In genomic region chr2:181587796-181588195, GRCm38 (mm10) we compare ENCODE assay signal across 17 mouse cellular contexts. TPM values are rescaled to one million over a fixed set of nuclear protein-coding genes. Genes with fewer than 3 reads are reported as not detected.
DNase-seq lines count a peak whose midpoint lies in the region; ATAC-seq and TF ChIP-seq lines count a peak whose summit lies in the region.
"Had no signal": no experiment of that assay in that cellular context is flagged by ENCODE, and none has a peak within 500 bp of the region (broad histone marks: within the 10 kb centered on the region; RNA-seq: fewer than 3 reads in every experiment).

No protein-coding gene starts in this region.

- H3K4me2 ChIP-seq in kidney, postnatal 0 days (ENCODE audit: low read length) = no peak overlapping the region
- H3K4me2 ChIP-seq: kidney, embryonic 15.5 days; liver, embryonic 13.5 days had no signal

- ATAC-seq in cerebellum, adult (ENCODE audit: insufficient number of reproducible peaks, low FRiP score, low TSS enrichment) = no peak
- no peak for ATAC-seq in kidney, postnatal 0 days (replicated peaks; ENCODE audit: low FRiP score, low read depth)
- ATAC-seq: forebrain, embryonic 16.5 days; hindbrain, embryonic 16.5 days had no signal

- TF ChIP-seq POLR2A in cerebellum, adult 2 months (IDR thresholded peaks at IDR 0.05; ENCODE audit: borderline replicate concordance, insufficient read depth, low read length) = no peak
- no peak for TF ChIP-seq POLR2A in spleen, adult 2 months (IDR thresholded peaks at IDR 0.05; ENCODE audit: low read depth, low read length)
- no peak for TF ChIP-seq POLR2A in brain, embryonic 14.5 days (IDR thresholded peaks at IDR 0.05; ENCODE audit: borderline replicate concordance, extremely low read depth, insufficient read depth, insufficient read length, poor library complexity, severe bottlenecking)

- H3K9me3 ChIP-seq in kidney, postnatal 0 days (replicated peaks; ENCODE audit: low read length) = no peaks in the 10 kb centered on the region
- H3K9me3 ChIP-seq: kidney, embryonic 15.5 days; liver, embryonic 13.5 days; midbrain, embryonic 10.5 days had no signal

- H3K9ac ChIP-seq in kidney, postnatal 0 days (ENCODE audit: low read depth, low read length) = no peak overlapping the region
- H3K9ac ChIP-seq: kidney, embryonic 15.5 days; liver, embryonic 13.5 days had no signal

- 0 out of 2 replicates have a peak, but pooled peaks have one; percentile 2 for TF ChIP-seq CTCF in cerebellum, adult 2 months (IDR thresholded peaks at IDR 0.05; ENCODE audit: borderline replicate concordance, insufficient read depth, low read depth, low read length)
- TF ChIP-seq CTCF in kidney, postnatal 0 days (IDR thresholded peaks at IDR 0.05; ENCODE audit: low read depth) = 0 out of 2 replicates have a peak, but pooled peaks have one; percentile 30
- TF ChIP-seq CTCF in spleen, adult 2 months (IDR thresholded peaks at IDR 0.05; ENCODE audit: extremely low read depth, insufficient read depth, insufficient read length, insufficient replicate concordance) = 0 out of 2 replicates have a peak, but pooled peaks have one; percentile 3
- TF ChIP-seq CTCF in brain, embryonic 14.5 days (IDR thresholded peaks at IDR 0.05; ENCODE audit: borderline replicate concordance, extremely low read depth, insufficient read depth, insufficient read length) = 0 out of 2 replicates have a peak, but pooled peaks have one; percentile 2

- H3K36me3 ChIP-seq in kidney, postnatal 0 days (ENCODE audit: insufficient read depth, low read length) = peaks cover 47% of the 10 kb centered on the region
- peaks cover 15% of the 10 kb centered on the region for H3K36me3 ChIP-seq in spleen, adult 2 months (ENCODE audit: control insufficient read depth, insufficient read depth, low read length)

- peaks cover 27% of the 10 kb centered on the region for H3K4me1 ChIP-seq in cerebellum, adult 2 months (ENCODE audit: control insufficient read depth, insufficient read depth, low read length)
- peaks cover 9% of the 10 kb centered on the region; the same call in 1 of the 2 replicates for H3K4me1 ChIP-seq in kidney, postnatal 0 days (replicated peaks; ENCODE audit: insufficient read depth, low read length)
- H3K4me1 ChIP-seq in spleen, adult 2 months (ENCODE audit: control insufficient read depth, insufficient read depth, insufficient read length) = peaks cover 4% of the 10 kb centered on the region; the same call in 1 of the 2 replicates

- 75% methylated on average over 6 of the region's 6 CpGs for WGBS in cerebellum, adult 2 months
- 74% methylated on average over 6 of the region's 6 CpGs for WGBS in kidney, postnatal 0 days
- 87% methylated on average over 6 of the region's 6 CpGs for WGBS in spleen, adult 2 months

- no peak overlapping the region for H3K4me3 ChIP-seq in cerebellum, adult 2 months (replicated peaks; ENCODE audit: insufficient read depth, low read depth, low read length)
- no peak overlapping the region for H3K4me3 ChIP-seq in kidney, postnatal 0 days (replicated peaks; ENCODE audit: low read depth, low read length)
- no peak overlapping the region for H3K4me3 ChIP-seq in spleen, adult 2 months (ENCODE audit: extremely low read depth, insufficient read depth, insufficient read length)
- H3K4me3 ChIP-seq: gastrocnemius, adult 2 months; kidney, embryonic 15.5 days; liver, embryonic 13.5 days; midbrain, embryonic 10.5 days; myocyte had no signal

- peak in 1 of 2 experiments; percentile 23 for DNase-seq in cerebellum, adult 2 months
- no peak for DNase-seq in kidney, postnatal 0 days (ENCODE audit: low spot score)
- no peak for DNase-seq in kidney, adult 18-20 months
- DNase-seq in spleen, adult 2 months (ENCODE audit: low read depth in 1 of 2, low spot score in 2 of 2) = no peak
- DNase-seq in spleen, adult 12 weeks (ENCODE audit: low spot score) = no peak
- no peak for DNase-seq in brain, embryonic 14.5 days (ENCODE audit: low read depth)
- DNase-seq: adrenal gland, adult 8-10 months; gastrocnemius, adult 2 months; heart, adult 18-20 months; liver, embryonic 13.5 days; lung, postnatal 36 days had no signal

- no peaks in the 10 kb centered on the region for H3K27me3 ChIP-seq in cerebellum, adult 2 months (ENCODE audit: control insufficient read depth, insufficient read depth, low read length)
- no peaks in the 10 kb centered on the region for H3K27me3 ChIP-seq in kidney, postnatal 0 days (ENCODE audit: insufficient read depth, low read length)
- H3K27me3 ChIP-seq in spleen, adult 2 months (ENCODE audit: control insufficient read depth, insufficient read depth, low read length) = no peaks in the 10 kb centered on the region
- H3K27me3 ChIP-seq: kidney, embryonic 15.5 days; liver, embryonic 13.5 days had no signal

- H3K27ac ChIP-seq in cerebellum, adult 2 months (ENCODE audit: insufficient read depth, low read length) = no peak overlapping the region
- no peak overlapping the region for H3K27ac ChIP-seq in kidney, postnatal 0 days
- no peak overlapping the region for H3K27ac ChIP-seq in spleen, adult 2 months (ENCODE audit: insufficient read depth, low read length)
- H3K27ac ChIP-seq: gastrocnemius, adult 2 months; kidney, embryonic 15.5 days; liver, embryonic 13.5 days; midbrain, embryonic 10.5 days had no signal

RNA-seq across cellular contexts. Expression of gene Uckl1, which starts 3.1 kb away (rescaled TPM):
- polyA plus RNA-seq in cerebellum, adult 2 months (2012; rRNA removed) = 142 and 149 TPM in 2 replicates
- 45.6 and 46.5 TPM in 2 replicates for polyA plus RNA-seq in kidney, postnatal 0 days (2015; fragmentation: Nextera tagmentation; extraction: Ambion mirVana)
- 170 and 197 TPM in 2 replicates for polyA plus RNA-seq in spleen, adult 2 months (2012; rRNA removed)
- 125 and 204 TPM in 2 replicates for polyA plus RNA-seq in brain, embryonic 14.5 days (2012; rRNA removed)

RNA-seq across cellular contexts. Expression of gene Prpf6, which starts 3.9 kb away (rescaled TPM):
- 44.2 and 44.6 TPM in 2 replicates for polyA plus RNA-seq in cerebellum, adult 2 months (2012; rRNA removed)
- 46.3 and 52.2 TPM in 2 replicates for polyA plus RNA-seq in kidney, postnatal 0 days (2015; fragmentation: Nextera tagmentation; extraction: Ambion mirVana)
- 11.6 and 11.8 TPM in 2 replicates for polyA plus RNA-seq in spleen, adult 2 months (2012; rRNA removed)
- polyA plus RNA-seq in brain, embryonic 14.5 days (2012; rRNA removed) = 30.9 and 44.4 TPM in 2 replicates

RNA-seq across cellular contexts. Expression of gene Zfp512b, which starts 4.8 kb away (rescaled TPM):
- 55.5 and 55.6 TPM in 2 replicates for polyA plus RNA-seq in cerebellum, adult 2 months (2012; rRNA removed)
- polyA plus RNA-seq in kidney, postnatal 0 days (2015; fragmentation: Nextera tagmentation; extraction: Ambion mirVana) = 30.0 and 30.3 TPM in 2 replicates
- polyA plus RNA-seq in spleen, adult 2 months (2012; rRNA removed) = 32.3 and 42.2 TPM in 2 replicates
- 105 and 142 TPM in 2 replicates for polyA plus RNA-seq in brain, embryonic 14.5 days (2012; rRNA removed)

RNA-seq across cellular contexts. Expression of gene Samd10, which starts 11.2 kb away (rescaled TPM):
- polyA plus RNA-seq in cerebellum, adult 2 months (2012; rRNA removed) = 61.0 and 62.2 TPM in 2 replicates
- polyA plus RNA-seq in kidney, postnatal 0 days (2015; fragmentation: Nextera tagmentation; extraction: Ambion mirVana) = 26.9 and 27.4 TPM in 2 replicates
- polyA plus RNA-seq in spleen, adult 2 months (2012; rRNA removed) = 15.0 and 22.8 TPM in 2 replicates
- polyA plus RNA-seq in brain, embryonic 14.5 days (2012; rRNA removed) = 161 and 163 TPM in 2 replicates
